Mouse (Mus musculus): ENCODE measurements around the gene Vat1l.

DNA sequence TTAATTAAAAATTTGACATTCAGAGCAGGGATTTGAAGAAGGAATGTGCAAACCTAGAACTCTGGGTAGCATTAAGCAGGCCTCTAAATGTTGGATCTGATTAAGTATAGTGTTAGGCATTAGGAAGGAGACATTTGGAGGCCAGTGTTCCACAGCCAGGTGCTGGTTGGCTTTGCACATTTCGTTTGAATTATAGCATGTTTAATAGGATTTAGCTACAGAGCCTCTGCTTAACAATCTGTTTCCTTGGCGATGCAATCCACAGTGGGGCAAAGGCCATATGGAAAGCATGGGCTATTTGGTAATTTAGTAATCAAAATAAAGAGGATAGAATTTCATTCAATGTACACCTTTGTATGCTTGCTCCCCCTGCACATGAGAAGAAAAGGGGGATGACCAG is 39.7 kb upstream of the Vat1l start:
- TF ChIP-seq POLR2A (IDR thresholded peaks at IDR 0.05; ENCODE audit: insufficient read length, low read depth) (no peak), USF1 (IDR thresholded peaks at IDR 0.05; ENCODE audit: low read depth) (no peak), TCF12 (IDR thresholded peaks at IDR 0.05; ENCODE audit: insufficient read depth, poor library complexity, severe bottlenecking) (no peak), SRF (IDR thresholded peaks at IDR 0.05; ENCODE audit: control insufficient read depth, insufficient read length, low read depth) (no peak), REST (IDR thresholded peaks at IDR 0.05; ENCODE audit: insufficient read depth, insufficient read length) (no peak), POLR2AphosphoS2 (IDR thresholded peaks at IDR 0.05; ENCODE audit: insufficient read length, low read depth) (no peak), MYOD1 (IDR thresholded peaks at IDR 0.05; ENCODE audit: control insufficient read depth in 1 of 3, insufficient read length in 2 of 3, low read depth in 2 of 3) (no peak), MAX (IDR thresholded peaks at IDR 0.05; ENCODE audit: low read depth) (no peak), CEBPB (IDR thresholded peaks at IDR 0.05; ENCODE audit: insufficient read depth, poor library complexity, severe bottlenecking) (no peak), E2F4 (IDR thresholded peaks at IDR 0.05; ENCODE audit: insufficient read depth) (no peak), MYOG (IDR thresholded peaks at IDR 0.05; ENCODE audit: control insufficient read depth in 1 of 3, insufficient read depth in 1 of 3, insufficient read length in 2 of 3, low read depth in 2 of 3) (no peak), TCF3 (IDR thresholded peaks at IDR 0.05; ENCODE audit: insufficient read length, low read depth) (no peak)
